Mouse (Mus musculus) adrenal gland, adult 18-20 months (tissue): ENCODE data around the gene C2cd3. TPM values are rescaled to one million over a fixed set of nuclear protein-coding genes. Genes with fewer than 3 reads are reported as not detected.
"Not testable (repeated sequence)": the region's sequence is repeated elsewhere in the genome, so short reads cannot be mapped to it uniquely, and the experiment has no call there.

Experiments used
- DNase-seq, 2 experiments: peaks; one replicate each; pipeline ENCODE4 v3.0.0; 2021 to 2022; ENCODE audit warnings: low spot score in 2 of 2
- total RNA-seq, 2 experiments: library from RNA; stranded (reverse); gene quantifications; 1 replicate in 1 of 2; 2 replicates in 1 of 2; pipeline ENCODE4 v1.2.3; 2021

Gene C2cd3
- total RNA-seq, 2 experiments from 2014 or later = 17.4 to 20.2 TPM

DNA sequence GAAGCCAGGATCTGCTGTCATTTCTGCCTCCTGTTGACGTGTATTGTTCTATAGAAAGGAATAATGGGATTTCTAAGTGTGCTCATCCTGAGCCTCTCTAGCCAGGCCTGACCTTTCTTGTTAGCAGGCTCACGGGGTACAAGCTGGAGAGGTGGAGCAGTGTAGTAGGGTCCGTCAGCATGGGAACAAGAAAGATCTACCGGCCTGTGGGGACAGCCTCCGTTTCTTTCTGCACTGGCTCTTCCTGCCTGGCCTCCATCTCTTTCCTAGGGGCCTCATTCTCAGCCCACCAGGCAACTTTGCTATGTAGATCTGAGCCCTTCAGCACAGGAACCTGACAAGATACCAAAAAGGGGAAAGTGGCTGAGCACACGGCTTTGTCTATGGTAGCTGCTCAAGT, 96.7 kb downstream of the C2cd3 start:
- DNase-seq = no peak

DNA sequence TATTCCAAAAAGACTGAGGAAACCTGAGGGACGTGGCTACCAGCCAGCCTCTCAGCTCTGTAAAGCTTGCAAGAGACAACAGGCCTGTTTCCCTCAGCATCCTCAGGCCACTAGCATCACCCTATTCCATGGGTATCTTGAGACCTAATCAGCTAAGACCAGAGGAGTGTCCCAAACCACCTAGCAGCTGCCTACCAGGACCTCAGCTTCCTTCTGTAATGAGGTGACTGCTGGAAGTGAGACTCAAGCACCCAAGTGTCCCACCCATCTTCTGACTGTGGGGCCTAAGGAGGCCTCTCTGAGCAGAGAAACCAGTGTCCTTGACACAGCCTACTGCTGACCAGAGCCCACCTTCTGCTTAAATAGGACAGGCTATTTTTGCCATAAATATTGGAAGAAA, 97.5 kb downstream of the C2cd3 start:
- no peak for DNase-seq

DNA sequence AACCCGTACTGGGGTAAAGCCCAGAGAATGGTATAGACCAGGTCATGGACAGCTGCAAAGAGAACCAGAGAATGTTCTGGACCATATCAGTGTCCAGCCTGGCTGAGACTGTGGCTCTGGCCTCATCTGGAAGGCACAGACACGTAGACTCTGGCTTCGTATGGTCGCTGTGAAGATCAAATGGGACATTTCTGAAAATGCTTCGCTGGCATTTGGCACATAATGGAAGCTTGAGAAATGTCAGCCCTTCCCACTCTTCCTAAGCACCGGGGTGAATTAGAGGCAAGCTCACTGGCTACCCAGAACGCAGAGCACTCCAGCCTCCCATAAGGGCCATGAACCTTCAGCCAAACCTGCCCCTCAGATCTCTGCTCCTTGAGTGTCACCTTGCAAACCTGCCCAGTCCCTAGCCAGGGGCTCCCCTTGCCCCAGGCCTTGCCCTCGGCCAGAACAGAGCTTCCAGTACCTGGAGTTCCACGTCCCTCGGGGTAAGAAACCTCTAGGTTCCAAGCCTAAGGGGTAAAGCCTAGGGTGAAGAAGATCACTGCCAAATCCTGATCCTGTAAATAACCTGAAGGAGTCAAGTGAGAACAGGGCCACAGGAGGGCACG, 98.9 kb downstream of the C2cd3 start:
- no peak for DNase-seq

DNA sequence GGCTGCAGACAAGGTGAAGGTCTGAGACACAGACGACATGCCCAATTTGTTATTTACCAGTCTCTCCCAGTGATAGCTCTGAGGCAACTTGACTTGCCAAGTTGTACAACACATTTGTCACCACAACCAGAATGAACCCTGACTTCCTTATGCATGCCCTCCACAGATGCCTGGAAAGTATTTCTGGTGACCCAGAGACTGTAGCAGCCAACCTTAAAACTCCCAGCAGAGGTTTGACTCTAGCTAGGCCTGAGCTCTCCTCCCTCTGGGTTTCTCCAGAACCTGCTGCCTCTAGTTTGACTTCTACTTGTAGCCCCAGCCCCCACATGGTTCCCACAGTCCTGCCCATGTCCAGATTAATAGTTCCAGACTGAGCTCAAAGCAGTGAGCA, 99.4 kb downstream of the C2cd3 start:
- DNase-seq = no peak

DNA sequence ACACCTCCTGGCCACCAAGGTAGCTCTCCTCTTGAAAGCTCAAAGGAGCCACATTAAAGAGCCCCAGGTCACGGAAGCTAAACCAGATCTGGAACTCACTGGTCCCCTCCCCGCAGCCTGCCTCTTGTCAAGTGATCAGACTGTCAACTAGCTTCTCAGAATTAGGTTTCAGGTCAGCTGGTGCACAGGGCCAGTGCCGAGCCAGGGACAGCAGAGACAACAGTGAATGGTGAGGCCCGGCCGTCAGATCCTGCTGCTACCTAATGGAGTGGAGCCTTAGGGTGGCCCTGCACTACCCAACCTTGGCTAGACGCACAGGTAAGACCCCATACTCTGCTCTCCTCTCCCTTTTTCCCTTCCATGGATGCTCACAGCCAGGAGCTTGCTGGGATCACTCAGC, 100.7 kb downstream of the C2cd3 start, which contains the start of gene Ucp3:
Gene Ucp3 (plus strand): TSS at position 214 of the 400 bp plus-strand sequence.
- DNase-seq = no peak

DNA sequence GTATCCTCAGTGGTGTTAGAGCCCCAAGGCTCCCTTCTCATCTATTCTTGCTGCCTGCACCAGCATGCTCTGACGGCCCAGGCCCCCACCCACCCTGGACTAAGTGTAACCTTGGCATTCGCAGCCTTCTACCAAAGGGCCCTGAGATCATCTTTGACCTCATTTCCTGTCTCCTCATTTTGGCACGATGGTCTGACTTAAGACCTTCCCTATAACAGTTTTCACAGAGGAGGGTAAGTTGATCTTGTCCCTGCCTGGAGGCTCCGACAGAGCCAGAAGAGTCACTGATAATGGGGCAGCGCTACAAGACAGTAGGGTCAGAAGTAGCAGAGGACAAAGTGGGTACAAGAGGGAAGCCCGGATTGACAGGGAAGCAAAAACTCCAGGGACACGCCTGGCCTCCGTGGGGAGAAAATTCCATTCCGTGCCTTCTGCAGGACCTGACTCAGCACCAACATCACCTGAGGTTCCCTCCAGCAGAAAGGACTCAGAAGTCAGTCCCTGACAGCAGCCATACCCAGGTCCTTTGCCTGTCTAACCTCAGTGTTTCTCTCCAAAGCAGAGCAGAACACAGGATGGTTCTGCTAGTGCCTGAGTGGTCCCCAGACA, 101.9 kb downstream of the C2cd3 start:
- DNase-seq = no peak

DNA sequence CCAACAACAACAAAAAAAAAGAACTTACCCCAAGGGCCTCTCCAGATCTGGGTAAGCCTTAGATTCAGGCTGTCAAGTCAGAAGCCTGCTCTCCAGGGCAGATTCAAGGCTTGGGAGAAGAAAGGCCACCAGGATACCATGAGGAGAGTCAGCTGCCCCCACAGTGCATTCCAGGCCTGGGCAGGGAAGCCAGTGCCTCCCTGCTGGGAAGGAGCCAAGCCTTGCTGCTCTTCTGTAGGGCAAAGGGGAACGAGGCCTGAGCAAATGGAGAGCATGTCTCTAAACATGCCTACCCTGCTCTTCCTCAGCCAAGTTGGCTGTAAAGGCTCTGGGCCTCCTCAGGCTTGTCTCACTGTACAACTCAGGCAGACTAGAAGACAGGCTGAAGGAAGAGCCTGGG, 102.6 kb downstream of the C2cd3 start:
- no peak for DNase-seq

DNA sequence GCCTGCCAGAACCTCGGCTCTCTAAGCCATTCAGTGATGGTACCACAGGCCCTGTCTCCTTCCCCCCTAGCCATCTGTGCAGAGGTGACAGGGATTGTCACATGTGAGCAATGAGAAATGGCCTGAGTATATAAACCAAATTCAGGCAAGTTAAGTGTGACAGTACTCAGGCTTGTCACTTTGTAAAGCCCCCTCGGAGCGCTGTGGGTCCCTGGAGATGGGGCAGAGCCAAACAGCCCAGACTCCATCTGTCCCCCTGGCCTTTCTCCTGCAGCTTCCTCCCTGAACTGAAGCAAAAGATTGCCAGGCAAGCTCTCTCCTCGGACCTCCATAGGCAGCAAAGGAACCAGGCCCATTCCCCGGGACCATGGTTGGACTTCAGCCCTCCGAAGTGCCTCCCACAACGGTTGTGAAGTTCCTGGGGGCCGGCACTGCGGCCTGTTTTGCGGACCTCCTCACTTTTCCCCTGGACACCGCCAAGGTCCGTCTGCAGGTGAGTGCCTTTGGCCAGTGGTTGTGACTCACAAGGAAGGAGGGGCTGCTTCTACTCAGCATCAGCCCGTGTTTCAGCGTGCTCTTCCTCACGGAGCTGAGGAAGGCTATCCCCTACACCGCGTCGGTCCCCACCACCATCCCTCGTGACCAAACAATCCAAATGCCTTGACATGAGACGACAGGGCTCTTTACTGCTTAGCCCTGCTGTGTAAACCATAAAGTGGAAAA, 107.2 kb downstream of the C2cd3 start:
- DNase-seq = no peak

DNA sequence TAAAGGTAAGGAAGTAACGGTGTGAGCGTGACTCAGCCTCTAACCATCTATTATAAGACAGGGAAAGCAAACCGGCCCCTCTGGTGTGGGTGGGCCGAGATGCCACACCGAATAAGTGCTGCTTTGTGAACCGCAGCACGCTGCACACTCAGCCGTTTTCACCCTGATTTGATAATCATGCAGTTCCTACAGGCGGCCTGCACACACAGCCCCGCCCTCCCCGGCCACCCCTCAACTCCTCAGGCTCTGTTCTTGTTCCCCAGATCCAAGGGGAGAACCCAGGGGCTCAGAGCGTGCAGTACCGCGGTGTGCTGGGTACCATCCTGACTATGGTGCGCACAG, 107.8 kb downstream of the C2cd3 start:
- no peak for DNase-seq

DNA sequence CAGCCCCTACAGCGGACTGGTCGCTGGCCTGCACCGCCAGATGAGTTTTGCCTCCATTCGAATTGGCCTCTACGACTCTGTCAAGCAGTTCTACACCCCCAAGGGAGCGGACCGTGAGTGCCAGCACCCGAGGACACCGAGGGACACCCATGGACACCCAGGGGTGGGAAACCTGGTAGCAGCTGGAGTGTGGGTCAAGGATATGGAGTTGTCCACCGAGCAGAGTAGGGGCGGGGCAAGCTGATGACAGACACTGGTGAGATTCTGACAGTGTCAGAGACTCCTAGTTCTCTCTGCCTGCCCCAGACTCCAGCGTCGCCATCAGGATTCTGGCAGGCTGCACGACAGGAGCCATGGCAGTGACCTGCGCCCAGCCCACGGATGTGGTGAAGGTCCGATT, 108.1 kb downstream of the C2cd3 start:
- no peak for DNase-seq

DNA sequence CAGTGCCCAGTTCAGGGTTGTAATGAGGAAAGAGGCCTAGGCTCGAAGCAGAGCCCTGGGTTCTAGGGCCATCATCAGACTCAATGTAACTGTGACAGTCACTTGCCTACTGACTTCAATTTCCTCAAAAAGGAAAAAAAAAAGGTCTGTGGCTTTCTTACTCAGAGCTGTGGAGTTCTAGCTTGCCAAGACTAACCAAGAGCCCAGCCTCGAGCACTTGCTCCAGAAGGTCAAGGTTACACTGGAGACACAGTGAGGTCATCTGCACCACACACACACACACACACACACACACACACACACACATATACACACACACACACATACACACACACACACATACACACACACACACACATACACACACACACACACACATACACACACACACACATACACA, 110.0 kb downstream of the C2cd3 start:
- DNase-seq = not testable (repeated sequence)

DNA sequence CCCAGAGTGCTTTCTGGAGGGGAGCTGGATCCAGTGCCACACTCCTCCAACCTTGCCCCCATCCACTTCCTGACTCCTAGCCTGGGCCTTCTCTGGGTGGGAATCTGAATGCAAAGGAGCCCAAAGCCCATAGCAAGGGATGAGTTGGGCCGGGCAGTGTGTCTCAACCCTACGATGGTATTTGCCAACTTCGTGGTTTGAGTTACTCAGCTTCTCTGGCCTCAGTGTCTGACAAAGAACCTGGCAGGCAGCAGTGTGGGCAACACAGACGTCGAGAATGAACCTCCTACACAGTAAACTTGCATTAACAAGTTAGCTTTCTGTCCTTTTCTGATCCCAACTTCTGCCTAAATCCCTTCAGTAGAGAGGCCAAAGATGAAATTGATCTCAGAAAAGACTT, 112.5 kb downstream of the C2cd3 start:
- no peak for DNase-seq

DNA sequence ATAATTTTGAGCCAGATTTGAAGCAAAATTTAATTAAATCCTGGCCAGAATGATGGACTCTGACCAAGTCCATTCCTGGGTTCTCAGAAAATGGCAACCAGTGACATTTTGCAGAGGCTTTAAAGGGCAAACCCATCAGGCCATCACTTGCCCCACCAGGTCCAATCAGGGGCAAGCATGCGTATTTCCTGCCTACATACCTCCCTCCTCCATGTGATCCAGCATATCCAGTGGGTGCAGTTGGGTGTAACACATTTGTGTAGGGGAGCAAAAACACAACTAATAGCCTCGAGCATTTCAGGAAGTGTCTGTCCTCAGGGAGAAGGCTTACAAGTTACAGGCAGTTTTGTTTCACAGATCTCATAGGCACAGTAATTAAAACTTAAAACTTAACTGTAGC, 115.3 kb downstream of the C2cd3 start:
- no peak for DNase-seq

DNA sequence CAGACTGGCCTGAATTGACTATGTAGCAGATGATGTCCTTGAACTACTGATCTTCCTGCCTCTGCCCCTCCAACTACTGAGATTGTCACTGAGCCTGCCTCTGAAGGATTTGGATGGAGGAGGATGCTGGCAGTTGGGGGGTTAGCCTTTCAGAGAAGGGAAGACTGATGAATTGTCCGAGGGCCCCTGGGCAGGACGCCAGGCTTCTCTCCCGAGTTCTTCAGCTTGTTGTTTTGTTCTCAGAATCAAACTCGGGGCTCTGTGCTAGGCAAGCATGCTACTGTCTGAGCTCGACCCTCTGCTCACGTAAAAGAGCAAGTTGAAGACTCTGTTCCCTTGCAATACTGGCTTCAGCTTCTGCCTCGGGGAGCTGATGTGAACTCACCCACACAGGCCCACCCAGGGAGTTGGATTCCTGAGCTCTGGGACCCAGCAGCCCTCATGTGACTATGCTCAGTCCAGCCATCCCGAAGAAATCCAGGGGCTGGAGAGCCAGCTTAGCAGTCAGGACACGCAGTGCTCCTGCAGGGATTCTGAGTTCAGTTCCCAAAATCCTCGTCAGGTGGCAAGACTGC, 116.5 kb downstream of the C2cd3 start:
- no peak for DNase-seq

DNA sequence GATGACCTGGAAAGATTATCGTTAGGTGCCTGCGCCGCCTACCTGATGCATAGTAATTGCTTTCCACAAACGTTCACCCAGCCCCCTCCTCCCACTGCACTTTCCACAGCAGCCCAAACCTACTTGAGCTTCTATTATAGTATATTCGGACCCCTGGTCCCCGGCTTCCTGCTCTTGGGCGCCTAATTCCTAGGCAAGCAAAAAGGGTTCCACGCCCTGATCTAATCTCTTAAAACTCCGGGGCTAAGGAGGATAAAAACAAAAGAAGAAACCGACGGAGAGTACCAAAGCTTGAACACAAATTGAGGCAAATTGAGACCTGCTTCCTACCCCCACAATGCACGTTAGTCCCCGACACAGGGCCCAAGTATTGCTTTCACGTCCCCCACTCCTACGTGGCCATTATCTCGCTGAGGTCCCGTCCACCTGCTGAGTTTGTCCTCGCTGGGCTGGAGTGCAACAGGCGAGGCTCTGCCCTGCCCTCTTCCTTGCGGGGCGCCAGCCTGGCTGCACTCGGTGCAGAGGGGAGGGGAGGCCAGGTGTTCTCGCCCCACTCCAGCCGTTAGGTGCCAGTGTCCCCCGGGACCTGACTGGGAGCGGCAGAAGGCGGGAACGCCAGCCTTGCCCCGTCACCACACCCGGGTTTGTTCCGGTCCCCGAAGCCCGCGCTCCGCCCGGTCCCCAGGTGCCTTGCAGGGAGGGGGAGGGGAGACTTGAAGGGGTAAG, 120.5 kb downstream of the C2cd3 start:
- no peak for DNase-seq

DNA sequence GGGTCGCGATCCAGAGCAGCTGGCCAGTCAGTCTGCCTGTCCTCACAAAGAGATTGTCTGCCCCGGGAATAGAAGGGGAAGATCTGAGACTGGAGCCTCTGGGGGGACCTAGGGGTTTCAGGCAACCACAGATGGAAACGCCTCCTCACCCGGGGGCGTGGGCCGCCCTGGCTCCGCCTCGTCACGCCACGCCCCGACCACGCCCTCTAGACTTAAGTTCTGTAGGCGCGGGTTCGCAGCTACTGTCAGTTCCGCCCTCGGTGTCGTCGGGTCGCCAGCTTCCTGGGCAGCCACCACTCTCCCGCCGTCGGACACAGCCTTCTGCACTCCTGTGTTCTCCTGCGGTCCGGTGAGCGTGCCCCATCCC, 121.1 kb downstream of the C2cd3 start, which contains the start of gene Ucp2:
Gene Ucp2 (plus strand): TSS at position 221 of the 367 bp plus-strand sequence.
- peak; percentile 87 to 92 for DNase-seq

DNA sequence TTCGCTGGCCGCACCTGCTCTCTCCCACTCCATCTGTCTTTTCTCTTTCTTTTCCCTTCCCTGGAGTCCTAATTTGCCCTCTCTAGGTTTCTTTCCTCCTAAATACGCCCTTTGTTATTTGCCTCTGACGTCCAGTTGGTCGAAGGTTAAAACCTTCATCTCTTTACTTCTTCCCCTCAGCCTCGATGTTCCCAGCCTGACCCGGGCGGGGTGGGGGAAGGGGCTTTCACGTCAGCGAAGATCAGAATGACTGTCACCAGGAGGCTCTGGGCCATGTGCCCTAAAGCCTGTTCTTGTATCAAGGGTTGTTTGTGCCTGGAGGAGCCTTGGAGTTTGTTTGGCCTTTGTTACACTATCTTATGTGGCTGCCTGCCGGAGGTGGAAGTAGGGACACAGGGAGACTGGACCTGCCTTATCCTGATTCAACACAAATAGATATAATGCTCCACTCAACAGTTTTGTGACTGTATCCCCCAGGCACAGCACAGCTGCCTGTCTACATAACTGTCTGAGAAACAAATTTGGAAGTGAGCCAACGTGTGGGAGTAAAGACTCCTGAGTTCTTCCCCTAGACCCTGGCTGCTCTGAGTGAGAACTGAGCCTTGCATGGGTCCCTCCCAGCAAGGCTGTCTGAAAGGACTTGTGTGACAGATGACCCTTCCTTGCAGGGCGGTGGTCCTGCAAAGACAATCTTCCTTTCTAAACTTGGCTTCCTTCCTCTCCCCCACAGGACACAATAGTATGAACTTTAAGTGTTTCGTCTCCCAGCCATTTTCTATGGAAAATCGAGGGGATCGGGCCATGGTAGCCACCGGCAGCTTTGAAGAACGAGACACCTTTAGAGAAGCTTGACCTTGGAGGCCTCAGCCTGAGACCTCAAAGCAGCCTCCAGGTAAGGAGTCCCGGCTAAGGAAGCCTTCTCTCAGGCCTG, 121.7 kb downstream of the C2cd3 start:
- peak; percentile 30 to 44 for DNase-seq

DNA sequence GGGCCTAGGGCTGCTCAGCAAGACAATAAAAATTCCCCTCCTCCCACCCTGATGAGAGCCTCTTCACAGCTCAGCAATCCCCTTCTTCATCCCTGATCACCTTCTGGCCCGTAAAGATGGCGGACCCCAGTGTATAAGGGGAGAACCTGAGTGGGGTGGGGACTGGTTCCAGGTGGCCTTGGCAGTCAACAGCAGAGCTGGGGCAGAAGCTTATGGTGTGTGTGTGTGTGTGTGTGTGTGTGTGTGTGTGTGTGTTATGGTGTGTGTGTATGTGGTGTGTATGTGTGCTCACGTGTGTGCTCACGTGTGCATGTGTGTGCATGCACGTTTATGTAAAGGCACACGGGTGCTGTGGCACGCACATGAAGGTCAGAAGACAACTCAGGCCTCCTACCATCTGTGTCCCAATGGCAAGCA, 122.4 kb downstream of the C2cd3 start:
- peak in 1 of 2 experiments; percentile 20 for DNase-seq

DNA sequence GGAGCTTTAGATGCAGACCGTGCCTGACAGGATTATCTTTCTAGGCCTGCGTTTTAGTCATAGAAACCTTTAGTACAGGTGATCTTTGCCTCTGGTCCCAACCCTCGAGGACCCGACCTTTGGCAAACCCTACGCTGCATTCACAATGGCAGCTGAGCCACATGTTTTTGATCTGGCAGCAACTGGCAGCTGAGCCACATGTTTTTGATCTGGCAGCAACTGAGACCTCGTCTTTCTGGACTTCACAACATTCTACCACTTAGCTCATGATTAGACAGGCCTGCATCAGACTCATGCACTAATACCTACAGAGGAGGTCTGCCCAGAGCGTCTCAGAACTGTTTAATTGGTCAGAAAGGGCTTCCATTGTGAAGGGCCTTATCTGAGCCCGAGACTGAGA, 123.0 kb downstream of the C2cd3 start:
- DNase-seq = peak in 1 of 2 experiments; percentile 26

DNA sequence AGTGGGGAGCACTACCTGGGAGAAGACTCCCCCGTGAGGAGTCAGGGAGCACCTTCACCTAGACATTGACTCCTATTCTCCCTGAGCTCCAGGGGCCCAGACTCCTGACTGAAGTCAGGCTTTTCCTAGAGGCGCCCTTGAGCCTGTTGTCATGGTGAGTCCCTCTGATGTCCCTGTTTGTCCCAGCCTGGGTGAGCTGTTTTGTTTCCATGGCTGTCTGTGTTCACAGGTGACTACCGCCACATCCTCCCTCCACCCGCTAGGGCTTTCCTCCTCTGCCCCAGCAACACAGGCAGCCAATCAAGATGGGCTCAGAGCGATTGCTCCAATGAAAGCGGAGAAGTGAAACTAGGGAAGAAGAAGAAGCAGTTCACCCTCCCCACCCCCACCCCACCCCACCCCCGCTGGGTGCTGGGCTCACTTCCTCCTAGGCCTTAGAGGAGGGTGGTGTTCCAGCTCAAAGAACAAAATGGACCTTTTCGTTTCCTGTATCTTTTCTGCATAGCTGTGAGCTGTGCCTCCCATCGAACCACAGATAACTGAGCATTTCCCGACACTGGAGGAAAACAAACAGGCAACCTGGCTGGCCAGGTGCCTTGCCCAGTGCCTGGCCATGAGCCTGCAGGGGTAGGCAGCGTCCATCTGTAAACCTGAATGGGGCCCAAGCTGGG, 123.7 kb downstream of the C2cd3 start:
- peak; percentile 31 to 52 for DNase-seq
